Mouse (Mus musculus): ENCODE data around the gene Rnf208. TPM values are rescaled to one million over a fixed set of nuclear protein-coding genes. Genes with fewer than 3 reads are reported as not detected.
A peak's percentile ranks its signal among the peaks of the same experiment; 100 is the strongest.
"Not testable (repeated sequence)": the region's sequence is repeated elsewhere in the genome, so short reads cannot be mapped to it uniquely, and the experiment has no call there.

Gene Rnf208
- total and polyA plus RNA-seq, 2 experiments from 2014 or later = 157 to 240 TPM

DNA sequence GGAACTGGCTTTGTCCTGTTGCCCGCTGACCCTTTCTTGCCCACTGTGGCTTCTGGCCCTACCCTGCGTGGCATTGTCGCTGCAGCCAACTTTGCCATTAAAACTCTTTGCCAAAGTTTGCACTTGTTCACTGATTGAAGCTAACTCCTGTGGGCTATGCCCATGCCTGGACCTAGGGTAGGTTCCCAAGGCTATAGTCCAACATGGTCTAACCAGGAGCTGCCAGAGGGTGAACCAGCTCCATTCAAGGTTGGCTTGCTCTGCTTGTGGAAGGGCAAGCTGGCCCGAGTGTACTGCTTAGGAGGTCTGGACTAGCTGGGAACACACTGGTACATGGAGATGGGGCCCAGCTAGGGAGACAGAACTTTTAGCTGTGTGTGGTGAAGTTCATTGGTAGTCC is 2.1 kb downstream of the Rnf208 start:
- H3K27ac ChIP-seq (ENCODE audit: low read depth, low read length) = no peak overlapping the region
- WGBS = 88% methylated on average over 4 of the region's 4 CpGs
- DNase-seq (ENCODE audit: low spot score) (no peak), ATAC-seq (ENCODE audit: low FRiP score) (no peak)
- H3K4me3 ChIP-seq (ENCODE audit: low read depth, low read length) = no peak overlapping the region
- H3K4me1 ChIP-seq (ENCODE audit: insufficient read depth, low read length) = peaks cover 9% of the 10 kb centered on the region; the same call in 1 of the 2 replicates
- no peak for TF ChIP-seq CTCF (IDR thresholded peaks at IDR 0.05)
- no peak overlapping the region for H3K4me2 ChIP-seq (ENCODE audit: low read depth, low read length, poor library complexity, severe bottlenecking)
- no peak overlapping the region for H3K9ac ChIP-seq (replicated peaks; ENCODE audit: low read length, poor library complexity, severe bottlenecking)
- no peaks in the 10 kb centered on the region for H3K9me3 ChIP-seq (ENCODE audit: low read length)
- H3K27me3 ChIP-seq (ENCODE audit: insufficient read depth, low read length) = no peaks in the 10 kb centered on the region
- H3K36me3 ChIP-seq (ENCODE audit: insufficient read depth, low read length) = peaks cover 25% of the 10 kb centered on the region

DNA sequence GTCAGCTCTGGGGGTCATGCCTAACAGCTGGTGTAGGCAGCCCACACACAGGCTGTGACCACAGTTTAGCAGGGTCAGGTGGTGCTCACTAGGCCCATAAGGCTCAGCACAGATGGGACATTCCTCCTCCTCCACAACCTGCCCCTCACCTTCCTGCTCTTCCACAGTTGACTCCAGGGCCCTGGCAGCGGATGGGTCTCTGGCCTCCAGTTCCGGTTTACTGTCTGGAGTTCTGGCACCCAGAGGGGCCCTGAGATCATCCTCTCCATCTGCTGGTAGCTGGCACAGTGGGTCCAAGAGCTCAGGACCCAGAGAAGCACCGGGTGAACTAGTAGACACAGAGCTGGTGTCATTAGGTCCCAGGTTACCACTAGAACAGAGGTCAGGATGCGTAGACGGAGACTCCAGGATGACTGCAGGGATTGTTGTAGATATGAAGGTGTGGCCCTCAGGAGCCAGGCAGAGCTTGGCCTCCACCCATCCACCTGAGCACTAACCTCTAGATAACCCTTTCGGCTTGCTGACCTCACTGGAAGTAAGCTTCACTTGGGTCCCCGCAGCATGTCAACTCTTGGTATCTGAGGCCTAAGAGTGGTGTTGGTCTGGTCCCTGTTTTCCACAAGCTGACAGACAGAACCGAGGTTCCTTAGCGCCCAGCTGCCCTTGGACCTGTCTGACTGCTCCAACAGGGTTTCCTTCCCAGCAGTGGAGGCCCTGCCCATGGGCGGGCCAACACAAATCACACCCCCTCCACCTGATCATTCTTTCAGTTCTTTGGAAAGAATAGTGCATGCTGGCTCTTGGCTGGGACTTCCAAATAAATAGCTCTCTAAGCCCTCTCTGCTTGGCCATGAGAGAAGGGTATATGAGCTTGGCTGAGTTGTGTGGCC is 4.4 kb downstream of the Rnf208 start, which contains the start of gene AL732309.1:
TSS of gene AL732309.1 (minus strand) at position 681 of the 890 bp plus-strand sequence.
- Histone ChIP-seq H3K4me3 (ENCODE audit: low read depth, low read length) (no peak within 1 kb of the TSS), H3K27me3 (ENCODE audit: insufficient read depth, low read length) (no peaks in the 10 kb centered on the region), H3K36me3 (ENCODE audit: insufficient read depth, low read length) (peaks cover 32% of the 10 kb centered on the region), H3K27ac (ENCODE audit: low read depth, low read length) (no peak within 1 kb of the TSS), H3K9me3 (ENCODE audit: low read length) (no peaks in the 10 kb centered on the region), H3K4me2 (ENCODE audit: low read depth, low read length, poor library complexity, severe bottlenecking) (no peak within 1 kb of the TSS), H3K9ac (replicated peaks; ENCODE audit: low read length, poor library complexity, severe bottlenecking) (no peak within 1 kb of the TSS), H3K4me1 (ENCODE audit: insufficient read depth, low read length) (peaks cover 8% of the 10 kb centered on the region; the same call in 1 of the 2 replicates)
- WGBS = 94% methylated on average over 9 of the region's 10 CpGs
- no peak for TF ChIP-seq CTCF (IDR thresholded peaks at IDR 0.05)
- ATAC-seq (ENCODE audit: low FRiP score) = no peak
- no peak for DNase-seq (ENCODE audit: low spot score)

DNA sequence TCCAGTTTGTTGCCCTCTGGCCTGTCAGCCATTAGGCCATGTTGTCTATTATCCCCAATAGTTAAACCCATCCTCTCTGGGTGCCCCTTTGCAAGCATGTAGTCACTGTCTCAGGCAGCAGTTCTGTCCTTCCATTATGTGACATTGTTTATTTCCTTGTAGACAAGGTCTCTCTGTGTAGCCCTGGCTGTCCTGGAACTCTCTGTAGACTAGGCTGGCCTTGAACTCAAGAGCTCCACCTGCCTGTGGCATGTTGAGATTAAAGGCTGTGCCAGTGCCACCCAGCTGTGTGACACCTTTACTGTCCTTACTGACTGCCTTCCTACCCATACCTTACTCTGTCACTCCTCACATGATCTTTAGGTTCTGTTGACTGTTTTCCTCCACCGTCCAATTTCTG is 10.3 kb downstream of the Rnf208 start:
- H3K4me3 ChIP-seq (ENCODE audit: low read depth, low read length) = no peak overlapping the region
- TF ChIP-seq CTCF (IDR thresholded peaks at IDR 0.05) = peak; percentile 56
- no peak overlapping the region for H3K4me2 ChIP-seq (ENCODE audit: low read depth, low read length, poor library complexity, severe bottlenecking)
- no peak overlapping the region for H3K27ac ChIP-seq (ENCODE audit: low read depth, low read length)
- no peaks in the 10 kb centered on the region for H3K9me3 ChIP-seq (ENCODE audit: low read length)
- DNase-seq (ENCODE audit: low spot score) (no peak), ATAC-seq (ENCODE audit: low FRiP score) (no peak)
- 69% methylated on average over 1 of the region's 1 CpGs for WGBS
- H3K36me3 ChIP-seq (ENCODE audit: insufficient read depth, low read length) = peaks cover 17% of the 10 kb centered on the region
- 0 out of 2 replicates have a peak, but pooled peaks cover 9% of the 10 kb centered on the region for H3K4me1 ChIP-seq (ENCODE audit: insufficient read depth, low read length)
- no peak overlapping the region for H3K9ac ChIP-seq (replicated peaks; ENCODE audit: low read length, poor library complexity, severe bottlenecking)
- H3K27me3 ChIP-seq (ENCODE audit: insufficient read depth, low read length) = no peaks in the 10 kb centered on the region

DNA sequence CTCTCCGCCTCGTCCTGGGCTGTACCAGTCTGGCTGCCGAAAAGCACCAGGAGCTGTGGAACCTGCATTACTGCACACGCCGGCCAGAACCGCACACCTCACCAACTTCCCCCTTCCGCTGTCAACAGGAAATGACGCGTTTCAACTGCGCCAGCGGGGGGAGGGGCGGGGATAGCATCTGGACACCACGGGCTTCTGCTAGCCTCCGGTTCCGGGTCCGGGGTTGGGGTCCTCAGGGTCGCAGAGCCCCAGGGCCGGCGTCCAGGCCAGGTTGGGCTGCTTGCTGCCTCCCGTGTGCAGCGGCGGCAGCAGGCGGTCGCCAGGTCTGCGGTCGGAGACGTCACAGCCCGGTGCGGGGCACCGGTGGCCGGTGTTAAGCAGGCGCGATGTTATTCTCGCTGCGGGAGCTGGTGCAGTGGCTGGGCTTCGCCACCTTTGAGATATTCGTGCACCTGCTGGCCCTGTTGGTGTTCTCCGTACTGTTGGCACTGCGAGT is 13.3 kb downstream of the Rnf208 start, which contains the start of gene Tmem203:
TSS of gene Tmem203 (plus strand) at position 156 of the 496 bp plus-strand sequence.
- DNase-seq (ENCODE audit: low spot score) = peak; percentile 93
- no peaks in the 10 kb centered on the region for H3K9me3 ChIP-seq (ENCODE audit: low read length)
- TF ChIP-seq CTCF (IDR thresholded peaks at IDR 0.05) = no peak

DNA sequence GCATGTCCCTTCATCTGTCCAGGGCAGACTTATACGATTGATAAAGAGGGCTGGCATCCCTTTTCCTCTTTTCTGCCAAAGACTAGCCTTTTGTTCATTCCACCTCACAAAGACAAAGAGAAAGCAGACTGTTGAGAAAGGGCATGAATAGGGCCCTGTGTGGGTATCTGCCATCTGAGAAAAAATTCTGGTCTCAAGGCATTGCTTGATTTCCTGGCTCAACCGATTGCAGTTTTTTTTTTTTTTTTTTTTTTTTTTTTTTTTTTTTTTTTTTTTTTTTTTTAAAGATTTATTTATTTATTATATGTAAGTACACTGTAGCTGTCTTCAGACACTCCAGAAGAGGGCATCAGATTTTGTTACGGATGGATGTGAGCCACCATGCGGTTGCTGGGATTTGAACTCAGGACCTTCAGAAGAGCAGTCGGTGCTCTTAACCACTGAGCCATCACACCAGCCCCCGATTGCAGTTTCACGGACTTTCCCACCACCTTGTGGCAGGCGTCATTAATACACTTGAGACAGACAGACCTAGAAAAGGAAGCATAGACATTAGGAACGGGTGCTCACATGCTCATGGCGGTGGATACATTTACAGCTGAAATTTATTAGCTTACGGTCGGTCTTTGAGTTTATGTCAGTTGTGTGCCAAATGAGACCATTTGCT is 14.5 kb downstream of the Rnf208 start:
- 57% methylated on average over 10 of the region's 12 CpGs for WGBS
- ATAC-seq (ENCODE audit: low FRiP score); H3K27me3 ChIP-seq (ENCODE audit: insufficient read depth, low read length); H3K36me3 ChIP-seq (ENCODE audit: insufficient read depth, low read length); H3K9me3 ChIP-seq (ENCODE audit: low read length); H3K4me1 ChIP-seq (ENCODE audit: insufficient read depth, low read length); H3K27ac ChIP-seq (ENCODE audit: low read depth, low read length); DNase-seq (ENCODE audit: low spot score): not testable (repeated sequence)
- Histone ChIP-seq H3K4me3 (ENCODE audit: low read depth, low read length) (peak overlapping the region; percentile 98), H3K9ac (replicated peaks; ENCODE audit: low read length, poor library complexity, severe bottlenecking) (peak overlapping the region; percentile 86; the same call in 1 of the 2 replicates), H3K4me2 (ENCODE audit: low read depth, low read length, poor library complexity, severe bottlenecking) (peak overlapping the region; percentile 99)
- TF ChIP-seq CTCF (IDR thresholded peaks at IDR 0.05) = peak; percentile 35; the same call in 1 of the 2 replicates

More for the DNA sequence above, 13.3 kb downstream of the Rnf208 start, which contains the start of gene Tmem203:
- 0 out of 2 replicates have a peak, but pooled peaks cover 9% of the 10 kb centered on the region for H3K4me1 ChIP-seq (ENCODE audit: insufficient read depth, low read length)
- peak within 1 kb of the TSS; percentile 99 for H3K4me2 ChIP-seq (ENCODE audit: low read depth, low read length, poor library complexity, severe bottlenecking)
- peak within 1 kb of the TSS; percentile 82 for H3K27ac ChIP-seq (ENCODE audit: low read depth, low read length)
- peak within 1 kb of the TSS; percentile 98 for H3K4me3 ChIP-seq (ENCODE audit: low read depth, low read length)
- no peaks in the 10 kb centered on the region for H3K27me3 ChIP-seq (ENCODE audit: insufficient read depth, low read length)
- peak; percentile 92 for ATAC-seq (ENCODE audit: low FRiP score)
- peaks cover 7% of the 10 kb centered on the region; the same call in 1 of the 2 replicates for H3K36me3 ChIP-seq (ENCODE audit: insufficient read depth, low read length)
- peak within 1 kb of the TSS; percentile 86 for H3K9ac ChIP-seq (replicated peaks; ENCODE audit: low read length, poor library complexity, severe bottlenecking)
- 1% methylated on average over 38 of the region's 39 CpGs for WGBS

DNA sequence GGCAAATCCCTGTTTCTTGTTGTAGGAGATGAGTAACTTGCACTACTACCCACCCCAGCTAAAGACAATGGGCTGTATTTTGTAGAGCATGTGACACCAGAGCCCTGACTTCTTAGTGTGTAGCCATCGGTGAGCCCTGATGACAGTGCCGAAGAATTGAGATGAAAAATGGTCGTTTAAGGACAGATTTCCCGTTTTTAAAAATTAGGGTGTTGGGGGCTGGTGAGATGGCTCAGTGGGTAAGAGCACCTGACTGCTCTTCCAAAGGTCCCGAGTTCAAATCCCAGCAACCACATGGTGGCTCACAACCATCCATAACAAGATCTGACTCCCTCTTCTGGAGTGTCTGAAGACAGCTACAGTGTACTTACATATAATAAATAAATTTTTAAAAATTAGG is 15.2 kb downstream of the Rnf208 start:
- H3K9ac ChIP-seq (replicated peaks; ENCODE audit: low read length, poor library complexity, severe bottlenecking); H3K9me3 ChIP-seq (ENCODE audit: low read length); H3K27me3 ChIP-seq (ENCODE audit: insufficient read depth, low read length); H3K27ac ChIP-seq (ENCODE audit: low read depth, low read length); H3K4me1 ChIP-seq (ENCODE audit: insufficient read depth, low read length); DNase-seq (ENCODE audit: low spot score); H3K4me3 ChIP-seq (ENCODE audit: low read depth, low read length); ATAC-seq (ENCODE audit: low FRiP score); H3K4me2 ChIP-seq (ENCODE audit: low read depth, low read length, poor library complexity, severe bottlenecking); H3K36me3 ChIP-seq (ENCODE audit: insufficient read depth, low read length): not testable (repeated sequence)
- 94% methylated on average over 5 of the region's 5 CpGs for WGBS
